Mouse (Mus musculus) frontal cortex, adult 2 months (tissue): ENCODE measurements at regions not wholly inside any gene's neighbourhood (a gene's known extent, or its start where the extent isn't known, plus 50 kb on each side); places are given as distances from the start of the nearest gene placed in this dataset.

Source experiments
- DNase-seq, 2 experiments: peaks; one replicate each; pipeline ENCODE4 v3.0.0; 2022; ENCODE audit warnings: low spot score in 1 of 2; ENCODE audit errors: extremely low spot score in 1 of 2

- peak in 1 of 2 experiments; percentile 18 for DNase-seq
Measured at GRCm38 (mm10) chr14:92488247-92488646, 1402.2 kb downstream of the Pcdh9 start.
